Mouse (Mus musculus) forebrain, embryonic 12.5 days (tissue): ENCODE measurements around the gene Ppm1f. TPM values are rescaled to one million over a fixed set of nuclear protein-coding genes. Genes with fewer than 3 reads are reported as not detected.

Source experiments
- polyA plus RNA-seq: library from polyadenylated mRNA; unstranded; fragments of >200 nt; fragmentation: Nextera tagmentation; extraction: Ambion mirVana; gene quantifications from 2 replicates; pipeline ENCODE4 v1.2.1, GENCODE M21; 2016

Ppm1f gene
- polyA plus RNA-seq, 1 experiment from 2014 or later, result 30.6 TPM

Other genes starting within 250 kb of the Ppm1f start
- gene Olfr19, start 220.1 kb upstream of the Ppm1f start, polyA plus RNA-seq, result not detected in 2 replicates
- gene Spag6l, start 67.0 kb upstream of the Ppm1f start, polyA plus RNA-seq, result 3.7 and 4.7 TPM in 2 replicates
- 0.23 TPM in 1 of 2 replicates, not detected in the other for gene Igll1, start 32.5 kb upstream of the Ppm1f start, polyA plus RNA-seq
- 64.3 and 66.5 TPM in 2 replicates for gene Top3b, start 25.7 kb upstream of the Ppm1f start, polyA plus RNA-seq
- gene Vpreb1, start 25.6 kb upstream of the Ppm1f start, polyA plus RNA-seq, result 2.1 and 2.9 TPM in 2 replicates
- 167 and 171 TPM in 2 replicates for gene Mapk1, start 86.9 kb downstream of the Ppm1f start, polyA plus RNA-seq
- 119 and 121 TPM in 2 replicates for gene Ypel1, start 173.2 kb downstream of the Ppm1f start, polyA plus RNA-seq
- gene Ppil2, start 214.8 kb downstream of the Ppm1f start, polyA plus RNA-seq, result 149 and 160 TPM in 2 replicates
- 79.2 and 79.9 TPM in 2 replicates for gene 2610318N02Rik, start 228.7 kb downstream of the Ppm1f start, polyA plus RNA-seq
- 63.8 and 66.3 TPM in 2 replicates for gene Sdf2l1, start 235.9 kb downstream of the Ppm1f start, polyA plus RNA-seq
- 8.0 and 9.6 TPM in 2 replicates for gene Ydjc, start 248.2 kb downstream of the Ppm1f start, polyA plus RNA-seq